Comparison of ENCODE assay signal across 23 mouse cellular contexts in genomic region chr4:139221837-139222236, GRCm38 (mm10). TPM values are rescaled to one million over a fixed set of nuclear protein-coding genes. Genes with fewer than 3 reads are reported as not detected.
DNase-seq lines count a peak whose midpoint lies in the region; ATAC-seq and TF ChIP-seq lines count a peak whose summit lies in the region.
"Had no signal": no experiment of that assay in that cellular context is flagged by ENCODE, and none has a peak within 500 bp of the region (broad histone marks: within the 10 kb centered on the region; RNA-seq: fewer than 3 reads in every experiment).

No protein-coding gene starts in this region.

- ATAC-seq in heart, postnatal 0 days (ENCODE audit: insufficient read depth, low read depth) = peak; percentile 31; the same call in 1 of the 2 replicates
- ATAC-seq in heart, embryonic 11.5 days (replicated peaks; ENCODE audit: insufficient number of reproducible peaks, low FRiP score, low TSS enrichment) = no peak
- ATAC-seq: forebrain, postnatal 0 days; intestine, embryonic 15.5 days had no signal

- DNase-seq in heart, postnatal 0 days (ENCODE audit: low spot score) = no peak
- DNase-seq in ZHBTc4 (ENCODE audit: low read depth, low spot score) = peak; percentile 61
- DNase-seq in thymus, postnatal 25 days = no peak
- DNase-seq in left cerebral cortex, postnatal 36 days (ENCODE audit: low spot score in 2 of 2) = no peak
- DNase-seq: adrenal gland, postnatal 36 days; cerebellum, adult 9-11 months; forebrain, postnatal 0 days; gastrocnemius, postnatal 25 days; heart, postnatal 4 days; kidney, postnatal 36 days; lung, adult 18-20 months; lung, postnatal 14 days; midbrain, embryonic 14.5 days; right cerebral cortex, postnatal 25 days; spleen, adult 18-20 months; thymus, postnatal 14 days had no signal

- WGBS in heart, postnatal 0 days = 70% methylated on average over 4 of the region's 4 CpGs
- 83% methylated on average over 4 of the region's 4 CpGs for WGBS in heart, embryonic 11.5 days (ENCODE audit: insufficient replicate concordance)

- no peak for TF ChIP-seq EP300 in heart, postnatal 0 days (IDR thresholded peaks at IDR 0.05; ENCODE audit: low read depth)

- peak overlapping the region; percentile 22 for H3K27ac ChIP-seq in heart, postnatal 0 days (ENCODE audit: low read depth)
- no peak overlapping the region for H3K27ac ChIP-seq in heart, embryonic 11.5 days (ENCODE audit: low read depth, low read length)
- H3K27ac ChIP-seq: heart, embryonic 13.5 days; hindbrain, embryonic 15.5 days; intestine, embryonic 15.5 days; kidney, embryonic 15.5 days had no signal

- no peaks in the 10 kb centered on the region for H3K27me3 ChIP-seq in heart, postnatal 0 days (ENCODE audit: control insufficient read depth, insufficient read depth, low read length)
- no peaks in the 10 kb centered on the region for H3K27me3 ChIP-seq in heart, embryonic 11.5 days (ENCODE audit: control insufficient read depth, insufficient read depth, low read length)
- H3K27me3 ChIP-seq in E14TG2a.4 (ENCODE audit: insufficient read depth, low read length) = no peaks in the 10 kb centered on the region
- H3K27me3 ChIP-seq in megakaryocyte, embryonic 14.5 days (replicated peaks) = no peaks in the 10 kb centered on the region
- H3K27me3 ChIP-seq: heart, embryonic 13.5 days; hindbrain, embryonic 15.5 days; intestine, embryonic 15.5 days; kidney, embryonic 15.5 days had no signal

- no peak overlapping the region for H3K4me3 ChIP-seq in heart, postnatal 0 days (ENCODE audit: low read depth, low read length)
- H3K4me3 ChIP-seq in heart, embryonic 11.5 days (ENCODE audit: low read depth, low read length) = no peak overlapping the region
- 0 out of 2 replicates have a peak overlapping the region, but pooled peaks have one; percentile 8 for H3K4me3 ChIP-seq in E14TG2a.4 (replicated peaks; ENCODE audit: low read length)
- peak overlapping the region; percentile 79 for H3K4me3 ChIP-seq in megakaryocyte, embryonic 14.5 days (replicated peaks)
- H3K4me3 ChIP-seq: heart, embryonic 13.5 days; hindbrain, embryonic 15.5 days; intestine, embryonic 15.5 days; kidney, embryonic 15.5 days had no signal

- no peak for TF ChIP-seq CTCF in heart, postnatal 0 days (IDR thresholded peaks at IDR 0.05; ENCODE audit: low read depth)
- no peak for TF ChIP-seq CTCF in E14TG2a.4 (conservative IDR thresholded peaks at IDR 0.05; ENCODE audit: low read length)

- intact Hi-C loops in left cerebral cortex, postnatal 36 days (cut with DNase I) = no loop called here

- H3K36me3 ChIP-seq in heart, postnatal 0 days (replicated peaks; ENCODE audit: control insufficient read depth, insufficient read depth, low read length) = peaks cover 18% of the 10 kb centered on the region; the same call in 1 of the 2 replicates
- peaks cover 5% of the 10 kb centered on the region; the same call in 1 of the 2 replicates for H3K36me3 ChIP-seq in heart, embryonic 11.5 days (ENCODE audit: control insufficient read depth, insufficient read depth, low read length)
- H3K36me3 ChIP-seq in E14TG2a.4 (ENCODE audit: insufficient read depth, low read length) = peaks cover 82% of the 10 kb centered on the region
- H3K36me3 ChIP-seq in megakaryocyte, embryonic 14.5 days (replicated peaks; ENCODE audit: low read length) = peaks cover 74% of the 10 kb centered on the region
- H3K36me3 ChIP-seq: hindbrain, embryonic 15.5 days had no signal

- no peaks in the 10 kb centered on the region for H3K9me3 ChIP-seq in heart, postnatal 0 days (replicated peaks; ENCODE audit: control insufficient read depth, low read length)
- H3K9me3 ChIP-seq in heart, embryonic 11.5 days (replicated peaks; ENCODE audit: control insufficient read depth, low read length) = no peaks in the 10 kb centered on the region
- no peaks in the 10 kb centered on the region for H3K9me3 ChIP-seq in E14TG2a.4 (ENCODE audit: low read length)
- H3K9me3 ChIP-seq in megakaryocyte, embryonic 14.5 days = no peaks in the 10 kb centered on the region
- H3K9me3 ChIP-seq: heart, embryonic 13.5 days; hindbrain, embryonic 15.5 days; intestine, embryonic 15.5 days; kidney, embryonic 15.5 days had no signal

- H3K4me2 ChIP-seq in heart, postnatal 0 days (ENCODE audit: low read depth, low read length) = no peak overlapping the region
- no peak overlapping the region for H3K4me2 ChIP-seq in heart, embryonic 11.5 days
- H3K4me2 ChIP-seq: heart, embryonic 13.5 days; hindbrain, embryonic 15.5 days; intestine, embryonic 15.5 days; kidney, embryonic 15.5 days had no signal

- no peak overlapping the region for H3K9ac ChIP-seq in heart, postnatal 0 days (replicated peaks; ENCODE audit: low read depth, low read length)
- H3K9ac ChIP-seq in heart, embryonic 11.5 days (ENCODE audit: low read depth, low read length) = no peak overlapping the region
- H3K9ac ChIP-seq: forebrain, postnatal 0 days; heart, embryonic 13.5 days; hindbrain, embryonic 15.5 days; intestine, embryonic 15.5 days; kidney, embryonic 15.5 days had no signal

- peaks cover 11% of the 10 kb centered on the region; the same call in 1 of the 2 replicates for H3K4me1 ChIP-seq in heart, postnatal 0 days (ENCODE audit: control insufficient read depth, insufficient read depth)
- peaks cover 12% of the 10 kb centered on the region for H3K4me1 ChIP-seq in heart, embryonic 11.5 days (ENCODE audit: control insufficient read depth, insufficient read depth, low read length)
- peaks cover 99% of the 10 kb centered on the region for H3K4me1 ChIP-seq in E14TG2a.4 (replicated peaks; ENCODE audit: low read depth, low read length)
- H3K4me1 ChIP-seq in megakaryocyte, embryonic 14.5 days = peaks cover 98% of the 10 kb centered on the region

RNA-seq across cellular contexts. Expression of gene Capzb, which starts 29.1 kb away (rescaled TPM):
- 131 and 177 TPM in 2 replicates for total RNA-seq in heart, postnatal 0 days (2014; rRNA removed; ENCODE audit: low replicate concordance)
- 355 and 363 TPM in 2 replicates for polyA plus RNA-seq in heart, postnatal 0 days (2015; fragmentation: Nextera tagmentation; extraction: Ambion mirVana)
- polyA plus RNA-seq in heart, embryonic 11.5 days (2014; fragmentation: Nextera tagmentation; extraction: Ambion mirVana) = 316 and 319 TPM in 2 replicates
- 104 and 238 TPM in 2 replicates for polyA plus RNA-seq in megakaryocyte, embryonic 14.5 days (2012; ENCODE audit: insufficient read depth, low replicate concordance)
- total RNA-seq in left cerebral cortex, postnatal 36 days (2021) = 100 to 1,000 TPM; 343 to 354 TPM

Comparison
In these comparisons a context has a peak if more than half of its experiments do, and no peak if none do; other contexts are left out.
1. H3K4me3 ChIP-seq: peak in E14TG2a.4 (single experiment) and megakaryocyte, embryonic 14.5 days (single experiment); none in heart, postnatal 0 days (single experiment) and heart, embryonic 11.5 days (single experiment).